Mouse (Mus musculus): ENCODE data around the gene Eif4a2.
"Not testable (repeated sequence)": the region's sequence is repeated elsewhere in the genome, so short reads cannot be mapped to it uniquely, and the experiment has no call there.

Eif4a2 gene

GRCm38 (mm10) chr16:23107231-23107942, at the start of gene Eif4a2:
Gene Eif4a2, plus strand, starts transcription at chr16:23107444.
- peak; percentile 96 for DNase-seq

GRCm38 (mm10) chr16:23057668-23058447, 49.4 kb upstream of the Eif4a2 start, which contains the start of gene Kng1:
Gene Kng1, plus strand, starts transcription at chr16:23057865.
- DNase-seq, result not testable (repeated sequence)

GRCm38 (mm10) chr16:23059630-23060029, 47.6 kb upstream of the Eif4a2 start:
- not testable (repeated sequence) for DNase-seq

GRCm38 (mm10) chr16:23060781-23061325, 46.4 kb upstream of the Eif4a2 start:
- DNase-seq, result not testable (repeated sequence)

- DNase-seq, result not testable (repeated sequence)
Observed at GRCm38 (mm10) chr16:23077516-23077915, 29.7 kb upstream of the Eif4a2 start.

DNA sequence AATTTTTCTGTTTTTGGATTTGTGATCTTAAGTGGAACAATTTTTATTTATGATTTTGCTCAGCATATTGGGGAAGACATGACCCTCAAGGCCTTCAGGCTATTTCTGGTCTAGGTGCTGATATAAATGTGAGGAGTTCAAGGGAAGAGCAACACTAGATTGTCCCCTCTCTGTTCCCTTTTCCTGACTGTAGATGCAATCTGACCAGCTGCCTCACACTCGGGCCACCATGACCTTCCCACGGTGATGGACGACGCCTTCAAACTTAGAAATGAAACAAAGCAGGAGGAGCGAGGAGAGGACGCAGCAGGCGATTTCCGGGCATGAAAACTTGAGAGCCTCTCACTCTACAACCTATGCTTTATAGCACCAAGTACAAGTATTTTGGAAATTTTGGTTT, 20.1 kb upstream of the Eif4a2 start:
- not testable (repeated sequence) for DNase-seq

DNA sequence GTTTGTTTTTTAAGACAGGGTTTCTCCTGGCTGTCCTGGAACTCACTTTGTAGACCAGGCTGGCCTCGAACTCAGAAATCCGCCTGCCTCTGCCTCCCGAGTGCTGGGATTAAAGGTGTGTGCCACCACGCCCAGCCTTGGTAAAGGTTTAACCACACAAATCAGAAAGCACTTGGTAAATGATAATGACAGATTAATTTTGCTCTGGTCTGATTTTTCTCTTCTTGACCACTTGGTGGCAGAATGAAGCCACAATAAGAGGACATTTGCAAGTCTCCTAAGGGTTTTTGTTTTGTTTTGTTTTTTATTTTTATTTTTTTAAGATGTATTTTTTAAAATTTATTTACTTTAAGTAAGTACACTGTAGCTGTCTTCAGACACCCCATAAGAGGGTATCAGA, 19.5 kb upstream of the Eif4a2 start:
- not testable (repeated sequence) for DNase-seq

DNA sequence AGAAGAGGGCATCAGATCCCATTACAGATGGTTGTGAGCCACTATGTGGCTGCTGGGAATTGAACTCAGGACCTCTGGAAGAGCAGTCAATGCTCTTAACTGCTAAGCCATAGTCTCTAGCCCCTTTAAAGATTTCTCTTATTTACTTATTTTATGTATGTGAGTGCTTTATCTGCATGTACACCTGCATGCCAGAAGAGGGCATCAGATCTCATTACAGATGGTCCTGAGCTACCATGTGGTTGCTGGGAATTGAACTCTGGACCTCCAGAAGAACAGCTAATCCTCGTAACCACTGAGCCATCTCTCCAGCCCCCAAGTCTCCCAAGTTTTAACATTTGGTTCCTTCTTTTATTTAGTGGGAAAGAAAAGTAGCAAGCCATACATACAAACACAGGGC, 18.8 kb upstream of the Eif4a2 start:
- DNase-seq, result not testable (repeated sequence)

DNA sequence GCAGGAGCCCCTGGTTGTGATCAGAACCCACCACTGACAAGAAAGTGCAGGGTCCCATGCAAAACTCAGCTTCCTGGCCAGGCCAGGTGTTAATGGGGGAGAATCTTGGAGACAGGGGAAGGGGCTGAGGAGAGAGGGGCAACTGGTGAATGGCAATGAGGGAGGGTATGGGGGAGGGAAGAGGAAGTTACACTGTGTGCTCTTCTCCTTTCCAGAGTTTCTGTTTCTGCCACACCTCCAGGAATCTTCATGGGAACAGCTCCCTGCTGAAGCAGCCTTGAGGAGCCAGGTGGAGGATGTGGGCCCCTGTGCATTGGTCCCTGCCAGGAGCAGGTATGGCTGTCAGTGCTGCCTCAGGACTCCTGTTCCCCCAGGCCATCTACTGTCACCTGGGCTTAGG, 15.9 kb upstream of the Eif4a2 start:
- DNase-seq, result not testable (repeated sequence)

- peak; percentile 36 for DNase-seq
Observed at GRCm38 (mm10) chr16:23093321-23093953, 13.8 kb upstream of the Eif4a2 start.

- no peak for DNase-seq
Observed at GRCm38 (mm10) chr16:23094136-23094535, 13.1 kb upstream of the Eif4a2 start.

GRCm38 (mm10) chr16:23095581-23095980, 11.7 kb upstream of the Eif4a2 start:
- DNase-seq, result not testable (repeated sequence)

DNA sequence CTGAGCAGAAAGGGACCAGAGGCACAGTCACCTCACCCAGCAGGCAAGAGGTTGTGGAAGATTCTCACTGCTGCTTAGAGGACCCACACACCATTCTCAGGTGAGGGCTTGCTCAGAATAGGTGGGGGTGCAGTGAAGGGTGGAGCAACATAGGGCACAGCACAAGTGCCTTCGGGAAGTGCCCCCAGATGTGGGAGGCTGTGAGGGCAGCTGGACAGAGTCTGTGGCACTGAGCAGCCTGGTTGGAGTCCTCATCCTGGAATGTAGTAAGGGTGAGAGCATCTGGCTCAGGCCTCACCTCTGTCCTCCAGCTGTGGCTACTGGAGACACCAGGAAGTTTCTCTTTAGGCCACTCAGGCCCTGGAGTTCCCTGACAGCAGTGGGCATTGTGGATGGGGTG, 10.4 kb upstream of the Eif4a2 start:
- DNase-seq, result not testable (repeated sequence)

- DNase-seq, result peak; percentile 23
Observed at GRCm38 (mm10) chr16:23097290-23098104, 9.7 kb upstream of the Eif4a2 start.

DNA sequence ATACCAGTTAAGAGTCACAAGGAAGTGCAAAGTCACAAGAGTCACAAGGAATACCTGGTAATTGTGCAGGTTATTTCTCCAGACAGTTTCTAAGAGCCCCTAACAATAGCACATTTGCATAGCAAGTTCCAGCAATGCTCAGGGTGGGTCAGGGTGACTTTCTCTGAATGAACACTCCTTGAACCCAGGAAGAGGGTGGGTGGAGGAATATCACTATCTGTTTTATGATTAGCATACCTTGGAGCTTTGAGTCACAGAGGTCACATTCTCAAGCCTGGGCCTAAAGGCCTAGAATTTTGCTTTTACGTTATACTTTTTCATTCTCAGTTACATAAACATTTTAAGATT, 9.2 kb upstream of the Eif4a2 start:
- not testable (repeated sequence) for DNase-seq

- no peak for DNase-seq
Observed at GRCm38 (mm10) chr16:23099632-23100031, 7.6 kb upstream of the Eif4a2 start.

- DNase-seq, result no peak
Observed at GRCm38 (mm10) chr16:23100099-23100575, 7.1 kb upstream of the Eif4a2 start.

- DNase-seq, result no peak
Observed at GRCm38 (mm10) chr16:23100613-23101012, 6.6 kb upstream of the Eif4a2 start.

DNA sequence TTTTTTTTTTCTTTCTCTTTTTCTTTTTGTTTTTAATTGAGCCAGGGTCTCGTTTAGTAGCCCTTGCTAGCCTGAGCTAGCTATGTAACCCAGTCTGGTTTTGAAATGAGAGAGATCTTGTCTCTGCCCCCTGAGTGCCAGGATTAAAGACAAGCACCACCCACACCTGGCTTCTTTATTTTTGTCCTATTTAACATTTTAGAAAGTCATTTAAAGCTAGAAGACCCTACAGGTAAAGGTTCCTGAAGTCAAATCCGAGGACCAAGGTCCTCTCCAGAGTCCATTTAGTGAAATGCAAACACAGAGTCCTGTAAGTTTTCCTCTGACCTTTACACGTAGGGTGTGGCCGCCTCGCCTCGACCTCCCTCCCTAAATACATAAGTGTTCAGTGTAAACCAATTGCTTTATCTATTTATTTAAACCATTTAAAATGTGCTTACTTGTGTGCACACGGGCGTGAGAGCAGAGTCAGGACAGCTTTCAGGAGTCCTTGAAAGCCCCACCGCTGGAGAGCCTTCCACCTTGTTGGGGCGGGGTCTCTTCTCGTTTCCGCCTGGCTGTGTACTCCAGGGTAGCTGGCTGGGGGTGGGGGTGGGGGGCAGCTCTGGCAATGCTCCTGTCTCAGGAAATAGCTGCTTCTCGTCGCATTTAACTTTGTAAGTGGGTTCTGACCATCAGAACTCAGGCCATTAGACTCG, 4.8 kb upstream of the Eif4a2 start:
- no peak for DNase-seq

DNA sequence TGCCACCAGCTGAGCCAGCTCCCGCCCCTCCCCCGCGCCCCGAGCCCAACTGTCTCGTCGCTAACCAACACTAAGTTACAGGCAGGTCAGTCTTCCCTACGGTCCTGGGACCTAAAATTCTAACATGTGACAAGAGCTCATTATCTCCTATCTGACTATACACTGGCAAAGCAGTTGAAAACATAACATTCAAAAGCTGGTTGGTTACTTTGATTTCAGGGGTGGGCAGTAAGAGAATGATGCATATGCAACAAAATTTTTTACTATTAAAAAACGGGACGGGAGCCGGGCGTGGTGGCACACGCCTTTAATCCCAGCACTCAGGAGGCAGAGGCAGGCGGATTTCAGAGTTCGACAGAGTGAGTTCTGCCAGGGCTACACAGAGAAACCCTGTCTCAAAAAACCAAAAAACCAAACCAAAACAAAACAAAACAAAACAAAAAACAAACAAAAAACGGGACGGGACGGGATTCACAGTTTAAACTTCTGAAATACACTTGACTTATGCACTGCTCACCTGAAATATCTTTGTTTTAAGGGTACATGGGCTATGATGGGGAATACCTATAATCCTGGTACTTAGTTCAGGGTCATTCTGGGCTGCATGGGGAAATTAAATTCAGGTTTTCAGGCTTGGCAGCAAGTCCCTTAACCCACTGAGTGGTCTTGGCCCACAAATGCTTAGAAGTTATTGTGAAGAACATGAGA, 4.1 kb upstream of the Eif4a2 start:
- no peak for DNase-seq

DNA sequence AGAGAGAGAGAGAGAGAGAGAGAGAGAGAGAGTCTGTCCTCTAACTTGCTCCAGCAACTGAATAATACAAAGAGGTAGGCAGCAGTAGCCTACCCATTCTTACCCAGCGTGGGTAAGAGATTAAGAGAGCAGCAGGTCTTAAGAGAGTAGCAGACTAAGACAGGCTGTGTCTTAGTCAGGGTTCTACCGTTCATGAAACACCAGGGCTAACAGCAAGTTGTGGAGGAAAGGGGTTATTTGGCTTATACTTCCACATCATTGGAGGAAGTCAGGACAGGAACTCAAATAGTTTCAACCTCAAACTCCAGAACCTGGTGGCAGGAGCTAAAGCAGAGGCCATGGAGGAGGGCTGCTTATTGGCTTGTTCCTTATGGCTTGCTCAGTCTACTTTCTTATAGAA, 3.4 kb upstream of the Eif4a2 start:
- no peak for DNase-seq
